Mouse (Mus musculus): ENCODE results near the gene Cnot11.

- TF ChIP-seq POLR2A (IDR thresholded peaks at IDR 0.05; ENCODE audit: low read depth, low read length) (no peak), CTCF (IDR thresholded peaks at IDR 0.05; ENCODE audit: extremely low read depth, insufficient read length, insufficient replicate concordance, low read depth, low read length) (no peak)
Observed at GRCm38 (mm10) chr1:39511775-39512174, 23.0 kb upstream of the Cnot11 start.
